Mouse (Mus musculus): ENCODE results near the gene OR5BS1P. TPM values are rescaled to one million over a fixed set of nuclear protein-coding genes. Genes with fewer than 3 reads are reported as not detected.

OR5BS1P gene
- polyA plus RNA-seq, 1 experiment from 2014 or later: not detected

DNA sequence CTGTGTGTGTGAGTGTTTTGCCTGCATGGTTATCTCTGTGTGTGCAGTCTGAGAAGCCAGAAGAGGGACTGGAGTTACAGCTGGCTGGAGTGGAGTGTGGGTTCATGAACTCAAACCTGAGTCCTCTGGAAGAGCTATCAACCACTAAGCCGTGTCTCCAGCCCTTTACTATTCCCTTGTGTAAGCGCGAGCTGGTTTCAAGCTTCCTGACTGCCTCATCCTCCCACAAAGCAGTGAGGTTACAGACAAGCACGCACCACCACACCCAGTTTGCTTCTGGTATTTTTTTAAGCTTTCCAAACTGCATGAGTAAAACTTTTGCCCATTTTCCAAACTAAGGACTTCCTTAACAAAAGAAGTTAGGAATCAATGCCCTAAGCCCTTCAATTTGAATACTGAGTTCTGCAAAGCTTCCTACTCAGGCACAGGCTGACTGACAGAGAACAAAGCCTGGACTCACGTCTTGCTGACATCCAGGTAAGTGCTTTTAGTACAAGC lies 58.4 kb downstream of the OR5BS1P start:
- H3K9ac ChIP-seq: no peak overlapping the region
- H3K9me3 ChIP-seq: no peaks in the 10 kb centered on the region
- H3K4me3 ChIP-seq: no peak overlapping the region
- H3K4me1 ChIP-seq: peaks cover 20% of the 10 kb centered on the region
- WGBS: 90% methylated on average over 5 of the region's 5 CpGs
- no peak overlapping the region for H3K27ac ChIP-seq
- H3K36me3 ChIP-seq: peaks cover 73% of the 10 kb centered on the region
- H3K4me2 ChIP-seq (replicated peaks): no peak overlapping the region
- H3K27me3 ChIP-seq (replicated peaks): no peaks in the 10 kb centered on the region
- ATAC-seq (ENCODE audit: low FRiP score, low read depth): no peak

Small RNAs within 50 kb of the gene (microRNA-seq; reads per million reads assigned to microRNA genes)
- 1.7 reads per million for gene Mir1291

Other genes with a start within 250 kb of the OR5BS1P start
- not detected in 2 replicates for gene Gm44579, start 248.9 kb upstream of the OR5BS1P start, polyA plus RNA-seq (2016; fragmentation: Nextera tagmentation; extraction: Ambion mirVana)
- 0.15 TPM in 1 of 2 replicates, not detected in the other for gene Olfr287, start 248.8 kb upstream of the OR5BS1P start, polyA plus RNA-seq (2016; fragmentation: Nextera tagmentation; extraction: Ambion mirVana)
- not detected in 2 replicates for gene Olfr286, start 235.4 kb upstream of the OR5BS1P start, polyA plus RNA-seq (2016; fragmentation: Nextera tagmentation; extraction: Ambion mirVana)
- gene H1fnt, start 212.6 kb upstream of the OR5BS1P start, polyA plus RNA-seq (2016; fragmentation: Nextera tagmentation; extraction: Ambion mirVana): not detected in 2 replicates
- gene Zfp641, start 173.7 kb upstream of the OR5BS1P start, polyA plus RNA-seq (2016; fragmentation: Nextera tagmentation; extraction: Ambion mirVana): 2.9 and 3.5 TPM in 2 replicates
- gene Olfr285, start 152.5 kb upstream of the OR5BS1P start, polyA plus RNA-seq (2016; fragmentation: Nextera tagmentation; extraction: Ambion mirVana): not detected in 2 replicates
- not detected in 2 replicates for gene Olfr284, start 128.9 kb upstream of the OR5BS1P start, polyA plus RNA-seq (2016; fragmentation: Nextera tagmentation; extraction: Ambion mirVana)
- gene Olfr283, start 89.0 kb upstream of the OR5BS1P start, polyA plus RNA-seq (2016; fragmentation: Nextera tagmentation; extraction: Ambion mirVana): not detected in 2 replicates
- gene Olfr282, start 38.7 kb upstream of the OR5BS1P start, polyA plus RNA-seq (2016; fragmentation: Nextera tagmentation; extraction: Ambion mirVana): not detected in 2 replicates
- not detected in 2 replicates for gene Olfr281, start 17.3 kb upstream of the OR5BS1P start, polyA plus RNA-seq (2016; fragmentation: Nextera tagmentation; extraction: Ambion mirVana)
- gene Lalba, start 12.8 kb downstream of the OR5BS1P start, polyA plus RNA-seq (2016; fragmentation: Nextera tagmentation; extraction: Ambion mirVana): not detected in 2 replicates
- not detected in 2 replicates for gene Olfr279, start 22.5 kb downstream of the OR5BS1P start, polyA plus RNA-seq (2016; fragmentation: Nextera tagmentation; extraction: Ambion mirVana)
- 169 and 183 TPM in 2 replicates for gene Kansl2, start 64.4 kb downstream of the OR5BS1P start, polyA plus RNA-seq (2016; fragmentation: Nextera tagmentation; extraction: Ambion mirVana)
- 65.7 and 65.8 TPM in 2 replicates for gene Ccnt1, start 101.0 kb downstream of the OR5BS1P start, polyA plus RNA-seq (2016; fragmentation: Nextera tagmentation; extraction: Ambion mirVana)
- gene 4930415O20Rik, start 101.1 kb downstream of the OR5BS1P start, polyA plus RNA-seq (2016; fragmentation: Nextera tagmentation; extraction: Ambion mirVana): not detected in 2 replicates
- 14.5 and 16.3 TPM in 2 replicates for gene Adcy6, start 140.2 kb downstream of the OR5BS1P start, polyA plus RNA-seq (2016; fragmentation: Nextera tagmentation; extraction: Ambion mirVana)
- 108 and 127 TPM in 2 replicates for gene Cacnb3, start 160.9 kb downstream of the OR5BS1P start, polyA plus RNA-seq (2016; fragmentation: Nextera tagmentation; extraction: Ambion mirVana)
- 16.4 and 23.2 TPM in 2 replicates for gene Ddx23, start 193.0 kb downstream of the OR5BS1P start, polyA plus RNA-seq (2016; fragmentation: Nextera tagmentation; extraction: Ambion mirVana)
- gene Rnd1, start 207.6 kb downstream of the OR5BS1P start, polyA plus RNA-seq (2016; fragmentation: Nextera tagmentation; extraction: Ambion mirVana): 7.8 and 9.7 TPM in 2 replicates
- gene Ccdc65, start 238.3 kb downstream of the OR5BS1P start, polyA plus RNA-seq (2016; fragmentation: Nextera tagmentation; extraction: Ambion mirVana): 2.1 and 2.3 TPM in 2 replicates

Data from neural tube, embryonic 12.5 days (tissue).